Mouse (Mus musculus) cerebellum, adult 2 months (tissue): ENCODE measurements at regions not wholly inside any gene's neighbourhood (a gene's known extent, or its start where the extent isn't known, plus 50 kb on each side); places are given as distances from the start of the nearest gene placed in this dataset.

Experiments used
- DNase-seq, 2 experiments: peaks; one replicate each; pipeline ENCODE4 v3.0.0; 2021
- H3K27ac ChIP-seq: fragments of 200-500 bp; 2 replicates; pipeline ENCODE4 v1.5.1; 2012; ENCODE audit warnings: low read length, control low read depth, inconsistent platforms; ENCODE audit not compliant: insufficient read depth
- H3K27me3 ChIP-seq: fragments of 200-500 bp; 2 replicates; pipeline ENCODE4 v1.6.1; 2012; ENCODE audit warnings: inconsistent platforms, mild to moderate bottlenecking, low read length, moderate library complexity; ENCODE audit not compliant: control insufficient read depth, insufficient read depth
- H3K4me1 ChIP-seq: fragments of 200-500 bp; 2 replicates; pipeline ENCODE4 v1.6.1; 2011; ENCODE audit warnings: low read length; ENCODE audit not compliant: control insufficient read depth, insufficient read depth
- H3K4me3 ChIP-seq: fragments of 200-500 bp; replicated peaks from 2 replicates; pipeline ENCODE3; 2011; ENCODE audit warnings: mild to moderate bottlenecking, low read depth, low read length, control low read depth; ENCODE audit not compliant: insufficient read depth
- CTCF ChIP-seq: fragments of 200-500 bp; IDR thresholded peaks from 2 replicates; pipeline ENCODE4 v1.5.1; 2011; ENCODE audit warnings: low read depth, mild to moderate bottlenecking, control low read depth, low read length, moderate library complexity, borderline replicate concordance; ENCODE audit not compliant: insufficient read depth
- POLR2A ChIP-seq: fragments of 200-500 bp; IDR thresholded peaks from 2 replicates; pipeline ENCODE4 v1.6.1; 2011; ENCODE audit warnings: low read length, control low read depth, borderline replicate concordance; ENCODE audit not compliant: insufficient read depth
- WGBS: fragments of 180-500 bp; shearing (Covaris S2); methylation state at CpG from one replicate; pipeline ENCODE4 v1.1.7; 2018; 5-methylcytosine and 5-hydroxymethylcytosine counted together

GRCm38 (mm10) chr8:113516176-113516575, 119.2 kb upstream of the Mon1b start:
- Histone ChIP-seq H3K27me3 (no peaks in the 10 kb centered on the region), H3K4me1 (peaks cover 9% of the 10 kb centered on the region), H3K4me3 (no peak overlapping the region), H3K27ac (no peak overlapping the region)
- TF ChIP-seq POLR2A (no peak), CTCF (no peak)
- DNase-seq = no peak
- WGBS = 94% methylated on average over 7 of the region's 7 CpGs

GRCm38 (mm10) chr8:113517912-113518311, 117.5 kb upstream of the Mon1b start:
- 13% methylated on average over 1 of the region's 1 CpGs for WGBS
- Histone ChIP-seq H3K27ac (no peak overlapping the region), H3K27me3 (no peaks in the 10 kb centered on the region), H3K4me1 (peaks cover 9% of the 10 kb centered on the region), H3K4me3 (no peak overlapping the region)
- no peak for TF ChIP-seq CTCF
- TF ChIP-seq POLR2A = no peak
- peak; percentile 29 to 76 for DNase-seq

GRCm38 (mm10) chr8:113523561-113523960, 111.8 kb upstream of the Mon1b start:
- no peak for DNase-seq
- no peak for TF ChIP-seq CTCF
- no peak for TF ChIP-seq POLR2A
- 74% methylated on average over 1 of the region's 1 CpGs for WGBS
- Histone ChIP-seq H3K27me3 (no peaks in the 10 kb centered on the region; the same call in 1 of the 2 replicates), H3K4me3 (no peak overlapping the region), H3K27ac (no peak overlapping the region), H3K4me1 (no peaks in the 10 kb centered on the region)

- Histone ChIP-seq H3K4me3 (no peak overlapping the region), H3K27ac (no peak overlapping the region), H3K4me1 (no peaks in the 10 kb centered on the region), H3K27me3 (no peaks in the 10 kb centered on the region)
- TF ChIP-seq POLR2A (no peak), CTCF (no peak)
- WGBS = 44% methylated on average over 10 of the region's 10 CpGs
- DNase-seq = no peak
These were observed 104.2 kb upstream of the Mon1b start for GRCm38 (mm10) chr8:113531116-113531665.

GRCm38 (mm10) chr8:113532881-113533280, 102.5 kb upstream of the Mon1b start:
- H3K27me3 ChIP-seq = no peaks in the 10 kb centered on the region
- no peak overlapping the region for H3K4me3 ChIP-seq
- H3K27ac ChIP-seq = no peak overlapping the region
- no peak for TF ChIP-seq POLR2A
- TF ChIP-seq CTCF = no peak
- WGBS = 31% methylated on average over 4 of the region's 4 CpGs
- no peaks in the 10 kb centered on the region for H3K4me1 ChIP-seq
- no peak for DNase-seq

- DNase-seq = no peak
- 85% methylated on average over 6 of the region's 6 CpGs for WGBS
- H3K4me1 ChIP-seq = no peaks in the 10 kb centered on the region
- no peak overlapping the region for H3K27ac ChIP-seq
- no peak for TF ChIP-seq POLR2A
- no peak overlapping the region for H3K4me3 ChIP-seq
- H3K27me3 ChIP-seq = no peaks in the 10 kb centered on the region
These were observed 94.0 kb upstream of the Mon1b start for GRCm38 (mm10) chr8:113541437-113541836.

GRCm38 (mm10) chr8:113542082-113542481, 93.3 kb upstream of the Mon1b start:
- no peak for TF ChIP-seq CTCF
- TF ChIP-seq POLR2A = no peak
- no peak overlapping the region for H3K4me3 ChIP-seq
- H3K4me1 ChIP-seq = no peaks in the 10 kb centered on the region
- no peak for DNase-seq
- no peaks in the 10 kb centered on the region for H3K27me3 ChIP-seq
- WGBS = 80% methylated on average over 3 of the region's 3 CpGs
- no peak overlapping the region for H3K27ac ChIP-seq

- no peak for DNase-seq
- TF ChIP-seq CTCF = no peak
- no peak for TF ChIP-seq POLR2A
- H3K27ac ChIP-seq = no peak overlapping the region
- no peaks in the 10 kb centered on the region for H3K4me1 ChIP-seq
- H3K4me3 ChIP-seq = no peak overlapping the region
- no peaks in the 10 kb centered on the region for H3K27me3 ChIP-seq
- 89% methylated on average over 2 of the region's 2 CpGs for WGBS
These were observed 92.7 kb upstream of the Mon1b start for GRCm38 (mm10) chr8:113542713-113543112.
